Mouse (Mus musculus) adrenal gland, postnatal 36 days (tissue): ENCODE measurements around the gene Zcchc4. TPM values are rescaled to one million over a fixed set of nuclear protein-coding genes. Genes with fewer than 3 reads are reported as not detected.
"Not testable (repeated sequence)": the region's sequence is repeated elsewhere in the genome, so short reads cannot be mapped to it uniquely, and the experiment has no call there.

Experiments used
- DNase-seq, 2 experiments: peaks; one replicate each; pipeline ENCODE4 v3.0.0; 2021; ENCODE audit warnings: mixed read lengths in 1 of 2
- long read RNA-seq, 2 experiments: library from polyadenylated mRNA; stranded (forward); transcript quantifications; one replicate each; pipeline ENCODE4 v2.0.0; 2021; ENCODE audit warnings: borderline sequencing depth in 2 of 2
- total RNA-seq, 2 experiments: library from RNA; stranded (reverse); gene quantifications; 2 replicates each; pipeline ENCODE4 v1.2.3; 2021

Gene Zcchc4
- 10 to 100 TPM in 1 of 2 experiments, 1 to 10 TPM in 1; 9.5 to 11.2 TPM for total RNA-seq
- long read RNA-seq, experiment 1, full-length matches to known transcripts, result 10 of 13 reads
- long read RNA-seq, experiment 1, partial matches to known transcripts, result 0 of 13 reads
- long read RNA-seq, experiment 1, other reads (novel, unspliced or antisense), result 3 of 13 reads
- long read RNA-seq, experiment 2, partial matches to known transcripts, result 0 of 1 reads
- long read RNA-seq, experiment 2, other reads (novel, unspliced or antisense), result 0 of 1 reads

GRCm38 (mm10) chr5:52775237-52775636 is at the start of gene Zcchc4:
Gene Zcchc4 (plus strand): TSS chr5:52775409.
- no peak for DNase-seq

- DNase-seq, result no peak
Measured at GRCm38 (mm10) chr5:52727747-52728146, 47.5 kb upstream of the Zcchc4 start.

- no peak for DNase-seq
Measured at GRCm38 (mm10) chr5:52732811-52733210, 42.4 kb upstream of the Zcchc4 start.

- no peak for DNase-seq
Measured at GRCm38 (mm10) chr5:52736046-52736445, 39.2 kb upstream of the Zcchc4 start.

GRCm38 (mm10) chr5:52741391-52742111 is 33.7 kb upstream of the Zcchc4 start, which contains the start of gene Pi4k2b:
Gene Pi4k2b (plus strand): TSS chr5:52741574.
- peak; percentile 88 to 92 for DNase-seq

- peak; percentile 53 to 72 for DNase-seq
Measured at GRCm38 (mm10) chr5:52742112-52742813, 32.9 kb upstream of the Zcchc4 start.

GRCm38 (mm10) chr5:52743231-52743630 is 32.0 kb upstream of the Zcchc4 start:
- DNase-seq, result no peak

- no peak for DNase-seq
Measured at GRCm38 (mm10) chr5:52746920-52747319, 28.3 kb upstream of the Zcchc4 start.

- peak in 1 of 2 experiments; percentile 4 for DNase-seq
Measured at GRCm38 (mm10) chr5:52748732-52749131, 26.5 kb upstream of the Zcchc4 start.

- no peak for DNase-seq
Measured at GRCm38 (mm10) chr5:52753146-52753545, 22.1 kb upstream of the Zcchc4 start.

- no peak for DNase-seq
Measured at GRCm38 (mm10) chr5:52754196-52754595, 21.0 kb upstream of the Zcchc4 start.

- DNase-seq, result no peak
Measured at GRCm38 (mm10) chr5:52755337-52755736, 19.9 kb upstream of the Zcchc4 start.

GRCm38 (mm10) chr5:52755989-52756388 is 19.2 kb upstream of the Zcchc4 start:
- no peak for DNase-seq

- DNase-seq, result no peak
Measured at GRCm38 (mm10) chr5:52762586-52762985, 12.6 kb upstream of the Zcchc4 start.

GRCm38 (mm10) chr5:52774267-52774666 is 942 bp upstream of the Zcchc4 start:
- no peak for DNase-seq

GRCm38 (mm10) chr5:52776466-52777354 is 1.5 kb downstream of the Zcchc4 start:
- DNase-seq, result not testable (repeated sequence)

GRCm38 (mm10) chr5:52782523-52783250 is 7.5 kb downstream of the Zcchc4 start:
- peak; percentile 90 for DNase-seq

GRCm38 (mm10) chr5:52783251-52783620 is 8.0 kb downstream of the Zcchc4 start:
- no peak for DNase-seq

GRCm38 (mm10) chr5:52783957-52784356 is 8.7 kb downstream of the Zcchc4 start:
- DNase-seq, result no peak

- DNase-seq, result peak; percentile 56 to 61
Measured at GRCm38 (mm10) chr5:52786556-52787322, 11.5 kb downstream of the Zcchc4 start.
